Mouse (Mus musculus): ENCODE data around the gene Daam2.

Gene Daam2

GRCm38 (mm10) chr17:49499635-49500034 is 64.5 kb downstream of the Daam2 start:
- Histone ChIP-seq H3K9me3 (ENCODE audit: low read length) (peaks cover 9% of the 10 kb centered on the region; the same call in 1 of the 2 replicates), H3K4me3 (replicated peaks; ENCODE audit: low read length) (no peak overlapping the region), H3K27me3 (ENCODE audit: insufficient read depth, low read length) (peaks cover 23% of the 10 kb centered on the region), H3K4me1 (replicated peaks; ENCODE audit: low read depth, low read length) (peaks cover 20% of the 10 kb centered on the region), H3K36me3 (ENCODE audit: insufficient read depth, low read length) (no peaks in the 10 kb centered on the region)
- TF ChIP-seq CTCF (conservative IDR thresholded peaks at IDR 0.05; ENCODE audit: low read length), result no peak
- TF ChIP-seq NANOG (IDR thresholded peaks at IDR 0.05; ENCODE audit: borderline replicate concordance, low read length), result no peak
- no peak for TF ChIP-seq POU5F1 (IDR thresholded peaks at IDR 0.05; ENCODE audit: borderline replicate concordance, low read length)

DNA sequence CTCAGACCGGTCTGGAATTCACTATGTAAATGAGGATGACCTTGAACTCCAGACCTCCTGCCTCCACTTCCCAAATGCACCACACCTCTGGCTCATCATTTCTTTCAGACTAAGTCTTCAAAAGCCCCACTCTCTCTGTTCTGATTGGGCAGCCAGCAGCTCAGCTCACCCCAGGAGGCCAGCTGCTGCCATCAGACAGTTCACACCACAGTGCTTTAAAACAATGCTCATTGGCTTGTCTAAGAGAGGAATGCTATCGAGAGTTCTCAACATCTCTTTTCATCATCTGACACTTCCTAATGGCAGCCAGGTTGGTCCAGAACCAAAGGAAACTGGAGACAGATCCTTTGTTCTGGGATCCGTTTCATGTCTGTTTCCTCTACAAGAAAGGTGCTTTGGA is 66.0 kb downstream of the Daam2 start:
- Histone ChIP-seq H3K27me3 (ENCODE audit: insufficient read depth, low read length) (peaks cover 23% of the 10 kb centered on the region), H3K9me3 (ENCODE audit: low read length) (peaks cover 13% of the 10 kb centered on the region; the same call in 1 of the 2 replicates), H3K4me3 (replicated peaks; ENCODE audit: low read length) (no peak overlapping the region), H3K4me1 (replicated peaks; ENCODE audit: low read depth, low read length) (peaks cover 20% of the 10 kb centered on the region), H3K36me3 (ENCODE audit: insufficient read depth, low read length) (no peaks in the 10 kb centered on the region)
- TF ChIP-seq NANOG (IDR thresholded peaks at IDR 0.05; ENCODE audit: borderline replicate concordance, low read length) (peak; percentile 92), CTCF (conservative IDR thresholded peaks at IDR 0.05; ENCODE audit: low read length) (no peak)

DNA sequence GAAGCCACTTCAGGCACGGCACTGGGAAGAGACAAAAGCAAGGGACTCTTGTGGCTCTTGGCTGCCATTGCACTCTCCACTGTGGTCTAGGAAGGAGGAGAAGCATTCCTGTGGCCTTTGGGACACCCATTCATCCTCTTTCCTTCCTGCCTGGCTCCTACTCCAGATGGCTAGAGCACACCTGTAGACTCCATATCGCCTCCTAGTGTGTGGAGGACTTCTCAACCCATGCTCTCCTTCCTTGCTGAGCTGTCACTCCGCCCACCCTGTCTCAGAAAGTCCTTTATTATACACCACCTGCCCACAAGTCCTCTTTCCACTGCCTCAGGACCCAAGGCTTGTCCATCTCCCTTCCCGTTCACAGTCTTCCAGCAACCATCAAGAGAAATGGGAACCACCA is 70.9 kb downstream of the Daam2 start:
- TF ChIP-seq NANOG (IDR thresholded peaks at IDR 0.05; ENCODE audit: borderline replicate concordance, low read length), result no peak
- no peak for TF ChIP-seq POU5F1 (IDR thresholded peaks at IDR 0.05; ENCODE audit: borderline replicate concordance, low read length)
- peak; percentile 16 for TF ChIP-seq CTCF (conservative IDR thresholded peaks at IDR 0.05; ENCODE audit: low read length)

GRCm38 (mm10) chr17:49489098-49489497 is 75.0 kb downstream of the Daam2 start:
- Histone ChIP-seq H3K4me3 (replicated peaks; ENCODE audit: low read length) (no peak overlapping the region), H3K27me3 (ENCODE audit: insufficient read depth, low read length) (peaks cover 7% of the 10 kb centered on the region), H3K9me3 (ENCODE audit: low read length) (0 out of 2 replicates have a peak, but pooled peaks cover 5% of the 10 kb centered on the region), H3K36me3 (ENCODE audit: insufficient read depth, low read length) (no peaks in the 10 kb centered on the region), H3K4me1 (replicated peaks; ENCODE audit: low read depth, low read length) (peaks cover 6% of the 10 kb centered on the region; the same call in 1 of the 2 replicates)
- TF ChIP-seq POU5F1 (IDR thresholded peaks at IDR 0.05; ENCODE audit: borderline replicate concordance, low read length), result no peak
- no peak for TF ChIP-seq NANOG (IDR thresholded peaks at IDR 0.05; ENCODE audit: borderline replicate concordance, low read length)
- TF ChIP-seq CTCF (conservative IDR thresholded peaks at IDR 0.05; ENCODE audit: low read length), result no peak

More for the DNA sequence above, 70.9 kb downstream of the Daam2 start:
- H3K4me3 ChIP-seq (replicated peaks; ENCODE audit: low read length), result no peak overlapping the region
- H3K36me3 ChIP-seq (ENCODE audit: insufficient read depth, low read length), result no peaks in the 10 kb centered on the region
- peaks cover 11% of the 10 kb centered on the region for H3K4me1 ChIP-seq (replicated peaks; ENCODE audit: low read depth, low read length)
- 0 out of 2 replicates have a peak, but pooled peaks cover 5% of the 10 kb centered on the region for H3K9me3 ChIP-seq (ENCODE audit: low read length)
- H3K27me3 ChIP-seq (ENCODE audit: insufficient read depth, low read length), result peaks cover 5% of the 10 kb centered on the region; the same call in 1 of the 2 replicates

- peaks cover 20% of the 10 kb centered on the region for H3K27me3 ChIP-seq (ENCODE audit: insufficient read depth, low read length)
- H3K9me3 ChIP-seq (ENCODE audit: low read length), result 0 out of 2 replicates have a peak, but pooled peaks cover 4% of the 10 kb centered on the region
- no peaks in the 10 kb centered on the region for H3K36me3 ChIP-seq (ENCODE audit: insufficient read depth, low read length)
- TF ChIP-seq POU5F1 (IDR thresholded peaks at IDR 0.05; ENCODE audit: borderline replicate concordance, low read length) (no peak), CTCF (conservative IDR thresholded peaks at IDR 0.05; ENCODE audit: low read length) (no peak)
- H3K4me3 ChIP-seq (replicated peaks; ENCODE audit: low read length), result no peak overlapping the region
- H3K4me1 ChIP-seq (replicated peaks; ENCODE audit: low read depth, low read length), result no peaks in the 10 kb centered on the region
These were observed 79.7 kb downstream of the Daam2 start for GRCm38 (mm10) chr17:49484435-49484834.

- no peak for TF ChIP-seq NANOG (IDR thresholded peaks at IDR 0.05; ENCODE audit: borderline replicate concordance, low read length)
- no peak for TF ChIP-seq POU5F1 (IDR thresholded peaks at IDR 0.05; ENCODE audit: borderline replicate concordance, low read length)
- no peak for TF ChIP-seq CTCF (conservative IDR thresholded peaks at IDR 0.05; ENCODE audit: low read length)
- Histone ChIP-seq H3K4me1 (replicated peaks; ENCODE audit: low read depth, low read length) (no peaks in the 10 kb centered on the region), H3K4me3 (replicated peaks; ENCODE audit: low read length) (no peak overlapping the region)
These were observed 82.3 kb downstream of the Daam2 start for GRCm38 (mm10) chr17:49481876-49482275.

DNA sequence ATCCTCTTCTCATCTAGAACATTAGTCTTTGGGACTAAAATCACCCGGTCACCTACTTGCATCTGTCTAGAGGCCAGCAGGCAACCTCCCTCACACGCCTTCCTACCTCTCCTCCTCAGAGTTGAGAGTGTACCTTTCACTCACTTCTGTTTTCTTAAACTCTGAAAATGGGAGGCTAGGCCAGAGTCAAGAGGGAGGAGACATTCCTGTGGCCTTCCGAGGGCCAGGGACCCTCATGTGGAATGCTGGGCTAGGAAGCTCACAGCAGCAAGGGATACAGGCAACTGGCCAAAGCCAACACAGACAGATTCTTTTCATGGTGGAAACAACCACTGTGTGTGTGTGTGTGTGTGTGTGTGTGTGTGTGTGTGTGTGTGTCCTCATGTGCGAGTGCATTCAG is 86.8 kb downstream of the Daam2 start:
- peaks cover 18% of the 10 kb centered on the region for H3K27me3 ChIP-seq (ENCODE audit: insufficient read depth, low read length)
- H3K9me3 ChIP-seq (ENCODE audit: low read length), result 0 out of 2 replicates have a peak, but pooled peaks cover 4% of the 10 kb centered on the region
- peaks cover 4% of the 10 kb centered on the region; the same call in 1 of the 2 replicates for H3K4me1 ChIP-seq (replicated peaks; ENCODE audit: low read depth, low read length)
- no peak overlapping the region for H3K4me3 ChIP-seq (replicated peaks; ENCODE audit: low read length)
- TF ChIP-seq NANOG (IDR thresholded peaks at IDR 0.05; ENCODE audit: borderline replicate concordance, low read length) (no peak), CTCF (conservative IDR thresholded peaks at IDR 0.05; ENCODE audit: low read length) (no peak), POU5F1 (IDR thresholded peaks at IDR 0.05; ENCODE audit: borderline replicate concordance, low read length) (no peak)
- no peaks in the 10 kb centered on the region for H3K36me3 ChIP-seq (ENCODE audit: insufficient read depth, low read length)

More at GRCm38 (mm10) chr17:49481876-49482275, 82.3 kb downstream of the Daam2 start:
- H3K9me3 ChIP-seq (ENCODE audit: low read length), result 0 out of 2 replicates have a peak, but pooled peaks cover 4% of the 10 kb centered on the region
- peaks cover 13% of the 10 kb centered on the region for H3K27me3 ChIP-seq (ENCODE audit: insufficient read depth, low read length)
- no peaks in the 10 kb centered on the region for H3K36me3 ChIP-seq (ENCODE audit: insufficient read depth, low read length)

GRCm38 (mm10) chr17:49475174-49475573 is 89.0 kb downstream of the Daam2 start:
- Histone ChIP-seq H3K27me3 (ENCODE audit: insufficient read depth, low read length) (peaks cover 8% of the 10 kb centered on the region), H3K4me1 (replicated peaks; ENCODE audit: low read depth, low read length) (peaks cover 4% of the 10 kb centered on the region; the same call in 1 of the 2 replicates), H3K4me3 (replicated peaks; ENCODE audit: low read length) (no peak overlapping the region), H3K36me3 (ENCODE audit: insufficient read depth, low read length) (no peaks in the 10 kb centered on the region), H3K9me3 (ENCODE audit: low read length) (peaks cover 3% of the 10 kb centered on the region; the same call in 1 of the 2 replicates)
- TF ChIP-seq CTCF (conservative IDR thresholded peaks at IDR 0.05; ENCODE audit: low read length) (no peak), NANOG (IDR thresholded peaks at IDR 0.05; ENCODE audit: borderline replicate concordance, low read length) (no peak), POU5F1 (IDR thresholded peaks at IDR 0.05; ENCODE audit: borderline replicate concordance, low read length) (no peak)

GRCm38 (mm10) chr17:49474051-49474450 is 90.1 kb downstream of the Daam2 start:
- Histone ChIP-seq H3K27me3 (ENCODE audit: insufficient read depth, low read length) (peaks cover 8% of the 10 kb centered on the region), H3K9me3 (ENCODE audit: low read length) (peaks cover 3% of the 10 kb centered on the region; the same call in 1 of the 2 replicates), H3K4me1 (replicated peaks; ENCODE audit: low read depth, low read length) (peaks cover 4% of the 10 kb centered on the region; the same call in 1 of the 2 replicates), H3K4me3 (replicated peaks; ENCODE audit: low read length) (no peak overlapping the region), H3K36me3 (ENCODE audit: insufficient read depth, low read length) (no peaks in the 10 kb centered on the region)
- TF ChIP-seq NANOG (IDR thresholded peaks at IDR 0.05; ENCODE audit: borderline replicate concordance, low read length), result no peak
- no peak for TF ChIP-seq POU5F1 (IDR thresholded peaks at IDR 0.05; ENCODE audit: borderline replicate concordance, low read length)
- TF ChIP-seq CTCF (conservative IDR thresholded peaks at IDR 0.05; ENCODE audit: low read length), result no peak

All from E14TG2a.4 (cell line).